Mouse (Mus musculus): ENCODE data around the gene Olfr93.
A peak's percentile ranks its signal among the peaks of the same experiment; 100 is the strongest.

GRCm38 (mm10) chr17:37196845-37197724 is 35.8 kb upstream of the Olfr93 start:
- TF ChIP-seq CTCF (IDR thresholded peaks at IDR 0.05): peak; percentile 5; the same call in 1 of the 2 replicates
- no peak for TF ChIP-seq EP300 (IDR thresholded peaks at IDR 0.05)

Data from lung, postnatal 0 days (tissue).